Mouse (Mus musculus) CH12.LX (cell line): ENCODE data around the gene Itpk1. TPM values are rescaled to one million over a fixed set of nuclear protein-coding genes. Genes with fewer than 3 reads are reported as not detected.

Experiments
- DNase-seq: peaks from one replicate; pipeline ENCODE4 v3.0.0-alpha.2; 2013; ENCODE audit errors: extremely low read depth
- H3K27ac ChIP-seq: 2 replicates; pipeline ENCODE4 v1.5.1; 2012; ENCODE audit warnings: low read depth, mild to moderate bottlenecking, control low read depth, moderate library complexity; ENCODE audit not compliant: insufficient read depth
- H3K27me3 ChIP-seq: replicated peaks from 2 replicates; pipeline ENCODE3; 2012; ENCODE audit warnings: inconsistent platforms
- H3K36me3 ChIP-seq, 2 experiments: replicated peaks in 1 of 2; 2 replicates each; pipeline versions ENCODE3 to v1.6.1; 2012; ENCODE audit warnings: inconsistent platforms in 1 of 2, low read length in 1 of 2, mild to moderate bottlenecking in 1 of 2, mixed read lengths in 1 of 2, moderate library complexity in 1 of 2; ENCODE audit not compliant: control insufficient read depth in 1 of 2, insufficient read depth in 1 of 2
- H3K4me1 ChIP-seq, 2 experiments: 2 replicates each; pipeline ENCODE4 v1.6.1; 2012; ENCODE audit warnings: inconsistent platforms in 1 of 2, moderate library complexity in 1 of 2; ENCODE audit not compliant: insufficient read depth in 2 of 2, control insufficient read depth in 1 of 2
- H3K4me2 ChIP-seq: 2 replicates; pipeline ENCODE4 v1.6.1; 2012; ENCODE audit warnings: low read depth, mild to moderate bottlenecking, control low read depth; ENCODE audit not compliant: poor library complexity, insufficient read depth, severe bottlenecking
- H3K4me3 ChIP-seq, 3 experiments: fragments of 150-350 bp in 1 of 3; sonication (generic) in 1 of 3; replicated peaks in 1 of 3; 2 replicates each; pipeline versions ENCODE3 to v1.5.1; 2011 to 2012; ENCODE audit warnings: low read depth in 2 of 3, low read length in 2 of 3, mild to moderate bottlenecking in 2 of 3, moderate library complexity in 2 of 3, control low read depth in 1 of 3, improper control_type of control experiment in 1 of 3, inconsistent platforms in 1 of 3, mixed read lengths in 1 of 3; ENCODE audit not compliant: poor library complexity in 1 of 3
- H3K79me2 ChIP-seq: replicated peaks from 2 replicates; pipeline ENCODE4 v1.6.1; 2012; ENCODE audit warnings: mild to moderate bottlenecking, moderate library complexity; ENCODE audit not compliant: control insufficient read depth, poor library complexity, insufficient read depth, severe bottlenecking; ENCODE audit errors: extremely low read depth
- H3K9ac ChIP-seq: 2 replicates; pipeline ENCODE4 v1.6.1; 2012; ENCODE audit warnings: low read depth, mild to moderate bottlenecking, control low read depth, moderate library complexity; ENCODE audit not compliant: insufficient read depth
- H3K9me3 ChIP-seq: replicated peaks from 2 replicates; pipeline ENCODE3; 2012; ENCODE audit warnings: low read length, inconsistent platforms, mixed read lengths
- CHD1 ChIP-seq: IDR thresholded peaks from 2 replicates; pipeline ENCODE4 v1.6.1; 2012; ENCODE audit warnings: low read depth, low read length, improper control_type of control experiment, inconsistent platforms
- CHD2 ChIP-seq: IDR thresholded peaks from 2 replicates; pipeline ENCODE4 v1.6.1; 2011; ENCODE audit warnings: low read length, improper control_type of control experiment
- E2F4 ChIP-seq: IDR thresholded peaks from 2 replicates; pipeline ENCODE4 v1.6.1; 2011; ENCODE audit warnings: low read depth, low read length, improper control_type of control experiment; ENCODE audit not compliant: insufficient replicate concordance
- ELF1 ChIP-seq: IDR thresholded peaks from 2 replicates; pipeline ENCODE4 v1.6.1; 2014; ENCODE audit warnings: low read depth, mild to moderate bottlenecking, inconsistent platforms, low read length, improper control_type of control experiment
- ETS1 ChIP-seq: conservative IDR thresholded peaks from 2 replicates; pipeline ENCODE4 v1.6.1; 2012; ENCODE audit warnings: low read depth, mild to moderate bottlenecking, inconsistent platforms, low read length, improper control_type of control experiment, moderate library complexity
- HCFC1 ChIP-seq: IDR thresholded peaks from 2 replicates; pipeline ENCODE4 v1.6.1; 2012; ENCODE audit warnings: low read depth, mild to moderate bottlenecking, inconsistent platforms, low read length, improper control_type of control experiment
- IRF4 ChIP-seq: IDR thresholded peaks from 2 replicates; pipeline ENCODE4 v1.6.1; 2014; ENCODE audit warnings: low read depth, mild to moderate bottlenecking, inconsistent platforms, low read length, improper control_type of control experiment
- JUND ChIP-seq: conservative IDR thresholded peaks from 2 replicates; pipeline ENCODE4 v1.6.1; 2011; ENCODE audit warnings: low read depth, low read length, improper control_type of control experiment
- KAT2A ChIP-seq: IDR thresholded peaks from 2 replicates; pipeline ENCODE4 v1.6.1; 2012; ENCODE audit warnings: low read length, improper control_type of control experiment, inconsistent platforms; ENCODE audit not compliant: insufficient replicate concordance
- MAFK ChIP-seq: IDR thresholded peaks from 2 replicates; pipeline ENCODE4 v1.6.1; 2011; ENCODE audit warnings: low read length, improper control_type of control experiment; ENCODE audit not compliant: insufficient replicate concordance
- MAX ChIP-seq: IDR thresholded peaks from 2 replicates; pipeline ENCODE4 v1.6.1; 2011; ENCODE audit warnings: low read length, improper control_type of control experiment
- MAZ ChIP-seq: IDR thresholded peaks from 2 replicates; pipeline ENCODE4 v1.6.1; 2012; ENCODE audit warnings: low read depth, mild to moderate bottlenecking, inconsistent platforms, low read length, improper control_type of control experiment, moderate library complexity
- MEF2A ChIP-seq: IDR thresholded peaks from 2 replicates; pipeline ENCODE4 v1.6.1; 2014; ENCODE audit warnings: low read depth, mild to moderate bottlenecking, inconsistent platforms, low read length, improper control_type of control experiment, borderline replicate concordance
- MXI1 ChIP-seq: IDR thresholded peaks from 2 replicates; pipeline ENCODE4 v1.6.1; 2011; ENCODE audit warnings: mild to moderate bottlenecking, low read depth, low read length, improper control_type of control experiment
- MYC ChIP-seq: IDR thresholded peaks from 2 replicates; pipeline ENCODE4 v1.6.1; 2011; ENCODE audit warnings: low read depth, mild to moderate bottlenecking, improper control_type of control experiment, low read length
- NELFE ChIP-seq: IDR thresholded peaks from 2 replicates; pipeline ENCODE4 v1.6.1; 2011; ENCODE audit warnings: low read depth, low read length, improper control_type of control experiment
- NRF1 ChIP-seq: IDR thresholded peaks from 2 replicates; pipeline ENCODE4 v1.6.1; 2014; ENCODE audit warnings: low read depth, mild to moderate bottlenecking, inconsistent platforms, low read length, improper control_type of control experiment, moderate library complexity
- PAX5 ChIP-seq: IDR thresholded peaks from 2 replicates; pipeline ENCODE4 v1.6.1; 2012; ENCODE audit warnings: low read length, inconsistent platforms, mixed read lengths
- POLR2AphosphoS2 ChIP-seq: IDR thresholded peaks from 2 replicates; pipeline ENCODE4 v1.6.1; 2011; ENCODE audit warnings: low read depth, low read length, improper control_type of control experiment
- RAD21 ChIP-seq: IDR thresholded peaks from 2 replicates; pipeline ENCODE4 v1.6.1; 2011; ENCODE audit warnings: low read depth, mild to moderate bottlenecking, low read length, improper control_type of control experiment, moderate library complexity
- RCOR1 ChIP-seq: conservative IDR thresholded peaks from 2 replicates; pipeline ENCODE4 v1.6.1; 2012; ENCODE audit warnings: low read depth, mild to moderate bottlenecking, inconsistent platforms, low read length, improper control_type of control experiment
- SIN3A ChIP-seq: IDR thresholded peaks from 2 replicates; pipeline ENCODE4 v1.6.1; 2012; ENCODE audit warnings: low read length, improper control_type of control experiment, inconsistent platforms
- SMC3 ChIP-seq: IDR thresholded peaks from 2 replicates; pipeline ENCODE4 v1.6.1; 2011; ENCODE audit warnings: low read depth, low read length, improper control_type of control experiment
- TCF12 ChIP-seq: IDR thresholded peaks from 2 replicates; pipeline ENCODE4 v1.6.1; 2014; ENCODE audit warnings: low read depth, mild to moderate bottlenecking, inconsistent platforms, low read length, improper control_type of control experiment
- USF1 ChIP-seq: IDR thresholded peaks from 2 replicates; pipeline ENCODE4 v1.6.1; 2014; ENCODE audit warnings: low read depth, mild to moderate bottlenecking, inconsistent platforms, low read length, improper control_type of control experiment
- ZC3H11A ChIP-seq: IDR thresholded peaks from 2 replicates; pipeline ENCODE4 v1.6.1; 2012; ENCODE audit warnings: low read depth, mild to moderate bottlenecking, inconsistent platforms, low read length, improper control_type of control experiment
- ZMIZ1 ChIP-seq: IDR thresholded peaks from 2 replicates; pipeline ENCODE4 v1.6.1; 2012; ENCODE audit warnings: low read depth, mild to moderate bottlenecking, inconsistent platforms, low read length, improper control_type of control experiment
- ZNF384 ChIP-seq: IDR thresholded peaks from 2 replicates; pipeline ENCODE4 v1.6.1; 2012; ENCODE audit warnings: low read depth, low read length, improper control_type of control experiment, inconsistent platforms
- dilution Hi-C: fragments of 300-500 bp; cut with MboI; formaldehyde crosslinking; loops from 2 replicates; pipeline ENCODE4 v1.14.3; 2020; ENCODE audit warnings: low sequenced_read_pairs; ENCODE audit not compliant: extremely low pct_unique_long_range_greater_than_20kb, extremely low pct_ligation_motif_present
- in situ Hi-C: fragments of 300-500 bp; cut with MboI; formaldehyde crosslinking; loops from 3 replicates; pipeline ENCODE4 v1.14.3; 2019; ENCODE audit warnings: low sequenced_read_pairs, low pct_ligation_motif_present, low pct_unique_long_range_greater_than_20kb, mixed read lengths
- polyA plus RNA-seq: library from polyadenylated mRNA; unstranded; fragments of >175 nt; gene quantifications from 2 replicates; pipeline ENCODE4 v1.2.1, GENCODE M21; 2012; ENCODE audit warnings: low read depth; ENCODE audit not compliant: insufficient read length
- total RNA-seq, 2 experiments: library from RNA; depleted of rRNA; stranded (reverse); fragments of 300-350 nt in 1 of 2; fragments of >200 nt in 1 of 2; gene quantifications; 2 replicates each; pipeline ENCODE4 v1.2.3; 2012 to 2014

The Itpk1 gene
- total and polyA plus RNA-seq, 3 experiments = 14.0 to 25.1 (median 19.2) TPM

DNA sequence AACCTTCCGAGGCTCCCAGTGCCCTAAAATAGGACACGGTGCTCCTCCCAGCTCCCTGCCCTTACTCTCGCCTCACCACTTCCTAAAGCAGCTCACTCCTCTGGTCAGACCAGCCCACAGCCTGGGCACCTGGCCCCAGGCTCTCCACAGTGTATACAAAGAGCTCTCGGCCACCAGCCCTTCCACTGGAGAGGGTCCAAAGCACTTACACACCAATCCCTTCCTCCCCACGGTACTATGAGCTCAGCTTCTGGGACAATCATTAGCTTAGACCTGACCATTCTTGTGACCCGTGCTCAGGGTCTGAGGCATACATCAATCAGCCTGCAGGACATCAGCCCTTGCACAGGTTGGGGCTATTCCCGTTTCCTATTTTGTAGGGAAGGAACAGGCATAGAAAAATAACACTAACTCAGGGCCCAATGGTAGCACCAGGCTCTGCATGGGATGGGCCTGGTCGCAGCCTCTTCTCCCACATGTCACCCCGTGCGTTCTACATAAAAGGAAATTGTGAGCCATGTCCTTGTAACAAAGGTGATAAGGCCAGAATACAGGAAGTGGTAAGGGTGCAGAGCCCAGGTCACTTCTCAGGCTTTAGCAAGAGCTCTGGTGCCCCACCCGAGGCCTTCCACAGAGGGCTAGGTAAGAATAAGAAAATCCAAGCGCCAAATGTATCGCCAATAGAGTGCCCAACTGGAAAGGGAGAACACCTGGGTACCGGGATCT, 56.7 kb downstream of the Itpk1 start:
- Histone ChIP-seq H3K27ac (peak overlapping the region; percentile 18), H3K36me3 (peaks cover 0 to 34% of the 10 kb centered on the region in 2 experiments), H3K9me3 (no peaks in the 10 kb centered on the region), H3K4me3 (no peak overlapping the region)
- dilution Hi-C loops = no loop called here
- TF ChIP-seq KAT2A = no peak
- TF ChIP-seq MEF2A = peak; percentile 42; the same call in 1 of the 2 replicates
- TF ChIP-seq, all 38 proteins: peak for 1
- no peak for DNase-seq
- Histone ChIP-seq H3K27me3 (no peaks in the 10 kb centered on the region), H3K4me1 (peaks cover 46 to 90% of the 10 kb centered on the region in 2 experiments), H3K79me2 (peaks cover 8% of the 10 kb centered on the region), H3K9ac (0 out of 2 replicates have a peak overlapping the region, but pooled peaks have one; percentile 0), H3K4me2 (peak overlapping the region; percentile 26)
- in situ Hi-C loops = loop anchor here (10.0 kb wide), 1 partner anchor 47 kb away; no protein-coding TSS in a partner anchor

DNA sequence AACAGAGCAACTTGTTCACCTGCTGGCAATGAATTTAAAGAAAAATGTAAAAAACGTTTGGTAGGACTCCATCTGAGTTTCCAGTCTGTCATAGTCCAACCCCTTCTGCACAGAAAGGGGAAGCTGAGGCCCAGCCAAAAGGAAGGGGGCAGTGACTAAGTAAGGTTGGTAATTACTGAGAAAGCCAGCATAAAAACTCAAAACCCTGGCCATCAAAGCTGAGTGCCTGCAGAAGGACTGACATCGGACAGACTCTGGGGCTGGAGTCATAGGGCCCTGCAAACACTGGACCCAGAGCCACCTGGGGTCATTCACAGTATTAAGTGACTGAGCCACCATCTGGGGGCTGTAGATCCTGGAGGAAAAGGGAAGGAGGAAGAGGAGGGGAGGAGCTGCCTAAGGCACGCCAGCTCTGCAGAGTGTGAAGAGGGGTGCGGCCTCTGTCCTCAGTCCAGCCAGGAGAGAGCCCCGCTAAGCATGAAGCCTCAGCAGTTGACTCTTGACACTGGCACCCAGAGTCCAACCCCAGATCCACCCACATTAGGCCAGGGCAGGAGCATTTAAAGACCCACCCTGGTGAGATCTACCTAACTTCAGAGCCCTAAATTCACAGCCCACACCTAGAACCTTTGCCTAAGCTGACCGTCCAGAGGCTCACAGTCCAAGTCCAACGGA, 58.0 kb downstream of the Itpk1 start:
- peaks cover 0 to 26% of the 10 kb centered on the region in 2 experiments for H3K36me3 ChIP-seq
- H3K9me3 ChIP-seq = no peaks in the 10 kb centered on the region
- in situ Hi-C loops (loop anchor here (10.0 kb wide), 1 partner anchor 48 kb away; no protein-coding TSS in a partner anchor), dilution Hi-C loops (no loop called here)
- H3K27me3 ChIP-seq = no peaks in the 10 kb centered on the region
- H3K4me3 ChIP-seq = peak overlapping the region in 2 of 3 experiments; percentile 7
- peak overlapping the region; percentile 91 for H3K27ac ChIP-seq
- peak; percentile 81 for DNase-seq
- H3K4me2 ChIP-seq = peak overlapping the region; percentile 69
- peak overlapping the region; percentile 38; the same call in 1 of the 2 replicates for H3K9ac ChIP-seq
- peaks cover 46 to 90% of the 10 kb centered on the region in 2 experiments for H3K4me1 ChIP-seq
- peaks cover 5% of the 10 kb centered on the region; the same call in 1 of the 2 replicates for H3K79me2 ChIP-seq
- TF ChIP-seq NELFE (no peak), MAFK (no peak), CHD1 (peak; percentile 42; the same call in 1 of the 2 replicates), MXI1 (0 out of 2 replicates have a peak, but pooled peaks have one; percentile 48), PAX5 (no peak), KAT2A (no peak), IRF4 (no peak), MAX (no peak), MAZ (0 out of 2 replicates have a peak, but pooled peaks have one; percentile 67), SMC3 (no peak), JUND (no peak), ELF1 (peak; percentile 38; the same call in 1 of the 2 replicates), HCFC1 (no peak), CHD2 (peak; percentile 54; the same call in 1 of the 2 replicates), TCF12 (peak; percentile 54; the same call in 1 of the 2 replicates), USF1 (no peak), ZMIZ1 (no peak; the same call in 1 of the 2 replicates), ZC3H11A (no peak), RAD21 (no peak; the same call in 1 of the 2 replicates), MYC (0 out of 2 replicates have a peak, but pooled peaks have one; percentile 17), ETS1 (peak; percentile 48), RCOR1 (no peak), ZNF384 (peak; percentile 40), E2F4 (no peak), SIN3A (peak; percentile 69; the same call in 1 of the 2 replicates), NRF1 (no peak), POLR2AphosphoS2 (no peak)
